Mouse (Mus musculus): ENCODE measurements around the gene S100a11. TPM values are rescaled to one million over a fixed set of nuclear protein-coding genes. Genes with fewer than 3 reads are reported as not detected.
A peak's percentile ranks its signal among the peaks of the same experiment; 100 is the strongest.

Gene S100a11
- polyA plus RNA-seq, 1 experiment from 2014 or later: 709 TPM

GRCm38 (mm10) chr3:93566892-93567291 is 46.6 kb downstream of the S100a11 start:
- Histone ChIP-seq H3K4me3 (ENCODE audit: low read length) (no peak overlapping the region), H3K9ac (ENCODE audit: low read length) (no peak overlapping the region), H3K4me2 (ENCODE audit: low read depth, low read length) (no peak overlapping the region), H3K27ac (ENCODE audit: low read length) (no peak overlapping the region), H3K9me3 (replicated peaks; ENCODE audit: control insufficient read depth, low read length) (no peaks in the 10 kb centered on the region), H3K4me1 (ENCODE audit: control insufficient read depth, insufficient read depth, low read length) (peaks cover 4% of the 10 kb centered on the region; the same call in 1 of the 2 replicates), H3K27me3 (ENCODE audit: control insufficient read depth, insufficient read depth, low read length) (no peaks in the 10 kb centered on the region), H3K36me3 (ENCODE audit: control insufficient read depth, insufficient read depth) (peaks cover 24% of the 10 kb centered on the region)
- ATAC-seq (replicated peaks; ENCODE audit: extremely low read depth, insufficient read depth, low FRiP score): no peak
- 74% methylated on average over 3 of the region's 3 CpGs for WGBS

- peak overlapping the region; percentile 84; the same call in 1 of the 2 replicates for H3K27ac ChIP-seq (ENCODE audit: low read length)
- WGBS: 78% methylated on average over 6 of the region's 6 CpGs
- peaks cover 4% of the 10 kb centered on the region; the same call in 1 of the 2 replicates for H3K4me1 ChIP-seq (ENCODE audit: control insufficient read depth, insufficient read depth, low read length)
- H3K4me2 ChIP-seq (ENCODE audit: low read depth, low read length): no peak overlapping the region
- no peaks in the 10 kb centered on the region for H3K9me3 ChIP-seq (replicated peaks; ENCODE audit: control insufficient read depth, low read length)
- no peak for ATAC-seq (replicated peaks; ENCODE audit: extremely low read depth, insufficient read depth, low FRiP score)
- peaks cover 16% of the 10 kb centered on the region for H3K36me3 ChIP-seq (ENCODE audit: control insufficient read depth, insufficient read depth)
- no peak overlapping the region for H3K9ac ChIP-seq (ENCODE audit: low read length)
- H3K27me3 ChIP-seq (ENCODE audit: control insufficient read depth, insufficient read depth, low read length): no peaks in the 10 kb centered on the region
- no peak overlapping the region for H3K4me3 ChIP-seq (ENCODE audit: low read length)
Observed at GRCm38 (mm10) chr3:93567721-93568120, 47.4 kb downstream of the S100a11 start.

- H3K9me3 ChIP-seq (replicated peaks; ENCODE audit: control insufficient read depth, low read length): no peaks in the 10 kb centered on the region
- ATAC-seq (replicated peaks; ENCODE audit: extremely low read depth, insufficient read depth, low FRiP score): peak; percentile 86
- H3K4me3 ChIP-seq (ENCODE audit: low read length): no peak overlapping the region
- H3K4me1 ChIP-seq (ENCODE audit: control insufficient read depth, insufficient read depth, low read length): peaks cover 4% of the 10 kb centered on the region; the same call in 1 of the 2 replicates
- H3K36me3 ChIP-seq (ENCODE audit: control insufficient read depth, insufficient read depth): peaks cover 10% of the 10 kb centered on the region
- peak overlapping the region; percentile 42 for H3K4me2 ChIP-seq (ENCODE audit: low read depth, low read length)
- no peaks in the 10 kb centered on the region for H3K27me3 ChIP-seq (ENCODE audit: control insufficient read depth, insufficient read depth, low read length)
- 36% methylated on average over 7 of the region's 7 CpGs for WGBS
- no peak overlapping the region for H3K9ac ChIP-seq (ENCODE audit: low read length)
- H3K27ac ChIP-seq (ENCODE audit: low read length): peak overlapping the region; percentile 84
Observed at GRCm38 (mm10) chr3:93568428-93569040, 48.2 kb downstream of the S100a11 start.

- no peak overlapping the region for H3K9ac ChIP-seq (ENCODE audit: low read length)
- no peak overlapping the region for H3K4me3 ChIP-seq (ENCODE audit: low read length)
- H3K9me3 ChIP-seq (replicated peaks; ENCODE audit: control insufficient read depth, low read length): no peaks in the 10 kb centered on the region
- no peak for ATAC-seq (replicated peaks; ENCODE audit: extremely low read depth, insufficient read depth, low FRiP score)
- H3K27ac ChIP-seq (ENCODE audit: low read length): peak overlapping the region; percentile 84
- no peaks in the 10 kb centered on the region for H3K27me3 ChIP-seq (ENCODE audit: control insufficient read depth, insufficient read depth, low read length)
- WGBS: 35% methylated on average over 2 of the region's 2 CpGs
- H3K36me3 ChIP-seq (ENCODE audit: control insufficient read depth, insufficient read depth): peaks cover 8% of the 10 kb centered on the region
- peak overlapping the region; percentile 42 for H3K4me2 ChIP-seq (ENCODE audit: low read depth, low read length)
- peaks cover 4% of the 10 kb centered on the region; the same call in 1 of the 2 replicates for H3K4me1 ChIP-seq (ENCODE audit: control insufficient read depth, insufficient read depth, low read length)
Observed at GRCm38 (mm10) chr3:93569046-93569445, 48.8 kb downstream of the S100a11 start.

GRCm38 (mm10) chr3:93572058-93572791 is 51.9 kb downstream of the S100a11 start:
- no peak for ATAC-seq (replicated peaks; ENCODE audit: extremely low read depth, insufficient read depth, low FRiP score)
- H3K4me2 ChIP-seq (ENCODE audit: low read depth, low read length): no peak overlapping the region
- H3K9me3 ChIP-seq (replicated peaks; ENCODE audit: control insufficient read depth, low read length): no peaks in the 10 kb centered on the region
- 67% methylated on average over 5 of the region's 5 CpGs for WGBS
- H3K36me3 ChIP-seq (ENCODE audit: control insufficient read depth, insufficient read depth): no peaks in the 10 kb centered on the region
- H3K9ac ChIP-seq (ENCODE audit: low read length): no peak overlapping the region
- H3K4me3 ChIP-seq (ENCODE audit: low read length): no peak overlapping the region
- H3K27ac ChIP-seq (ENCODE audit: low read length): no peak overlapping the region
- H3K4me1 ChIP-seq (ENCODE audit: control insufficient read depth, insufficient read depth, low read length): peaks cover 4% of the 10 kb centered on the region; the same call in 1 of the 2 replicates
- no peaks in the 10 kb centered on the region for H3K27me3 ChIP-seq (ENCODE audit: control insufficient read depth, insufficient read depth, low read length)

Other genes with a start within 250 kb of the S100a11 start
- gene Flg, start 247.0 kb upstream of the S100a11 start, polyA plus RNA-seq (2015; fragmentation: Nextera tagmentation; extraction: Ambion mirVana): not detected in 2 replicates
- 0.02 TPM in 1 of 2 replicates, not detected in the other for gene Hrnr, start 200.7 kb upstream of the S100a11 start, polyA plus RNA-seq (2015; fragmentation: Nextera tagmentation; extraction: Ambion mirVana)
- 0.04 TPM in 1 of 2 replicates, not detected in the other for gene Rptn, start 126.8 kb upstream of the S100a11 start, polyA plus RNA-seq (2015; fragmentation: Nextera tagmentation; extraction: Ambion mirVana)
- 0.70 and 0.86 TPM in 2 replicates for gene Tchh, start 78.2 kb upstream of the S100a11 start, polyA plus RNA-seq (2015; fragmentation: Nextera tagmentation; extraction: Ambion mirVana)
- gene Tchhl1, start 51.7 kb upstream of the S100a11 start, polyA plus RNA-seq (2015; fragmentation: Nextera tagmentation; extraction: Ambion mirVana): not detected in 2 replicates
- 222 and 243 TPM in 2 replicates for gene S100a10, start 34.6 kb downstream of the S100a11 start, polyA plus RNA-seq (2015; fragmentation: Nextera tagmentation; extraction: Ambion mirVana)
- gene Tdpoz2, start 132.2 kb downstream of the S100a11 start, polyA plus RNA-seq (2015; fragmentation: Nextera tagmentation; extraction: Ambion mirVana): not detected in 2 replicates
- gene Tdpoz1, start 155.8 kb downstream of the S100a11 start, polyA plus RNA-seq (2015; fragmentation: Nextera tagmentation; extraction: Ambion mirVana): not detected in 2 replicates
- gene Gm37596, start 172.6 kb downstream of the S100a11 start, polyA plus RNA-seq (2015; fragmentation: Nextera tagmentation; extraction: Ambion mirVana): not detected in 2 replicates

All from heart, embryonic 16.5 days (tissue).